Mouse (Mus musculus) liver, postnatal 0 days (tissue): ENCODE results near the gene Usp20.

ENCODE experiments used
- CTCF ChIP-seq: sonication (generic); IDR thresholded peaks from 2 replicates; pipeline ENCODE4 v1.5.1; 2016; ENCODE audit warnings: antibody characterized with exemption, low read depth
- EP300 ChIP-seq: IDR thresholded peaks from 2 replicates; pipeline ENCODE4 v1.6.1; 2016; ENCODE audit warnings: antibody characterized with exemption, low read depth, mild to moderate bottlenecking

- TF ChIP-seq CTCF (no peak), EP300 (no peak)
Measured at GRCm38 (mm10) chr2:31025458-31025857, 43.4 kb downstream of the Usp20 start.
